Mouse (Mus musculus): ENCODE measurements at regions not wholly inside any gene's neighbourhood (a gene's known extent, or its start where the extent isn't known, plus 50 kb on each side); places are given as distances from the start of the nearest gene placed in this dataset.

DNA sequence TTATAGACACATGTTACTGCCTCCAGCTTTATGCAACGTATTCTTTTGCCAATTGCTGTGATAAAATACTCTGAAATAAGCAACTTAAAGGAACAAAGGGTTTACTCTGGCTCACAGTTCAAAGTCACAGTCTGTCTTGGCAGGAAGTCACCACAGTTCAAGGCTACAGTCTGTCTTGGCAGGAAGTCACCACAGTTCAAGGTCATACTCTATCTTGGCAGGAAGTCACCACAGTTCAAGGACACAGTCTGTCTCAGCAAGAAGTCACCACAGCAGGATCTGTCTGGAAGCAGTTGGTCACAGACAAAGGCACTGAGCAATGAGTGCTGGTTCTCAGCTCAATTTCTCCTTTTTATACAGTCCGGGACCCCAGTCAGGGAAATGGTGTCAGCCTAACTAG is 147.4 kb downstream of the Pxdc1 start:
- TF ChIP-seq CTCF (IDR thresholded peaks at IDR 0.05; ENCODE audit: low read depth, low read length) (no peak), POLR2AphosphoS5 (IDR thresholded peaks at IDR 0.05; ENCODE audit: insufficient replicate concordance, low read depth, low read length) (no peak), GATA1 (IDR thresholded peaks at IDR 0.05; ENCODE audit: borderline replicate concordance, low read length) (no peak), TAL1 (conservative IDR thresholded peaks at IDR 0.05; ENCODE audit: low read depth, low read length) (no peak), GATA2 (IDR thresholded peaks at IDR 0.05; ENCODE audit: borderline replicate concordance, low read depth, low read length) (no peak)
